Mouse (Mus musculus) CD4-positive, CD25-positive, alpha-beta regulatory T cell, adult 2 months (primary cell): Measurements from ENCODE around the gene Rps6ka1.
"Not testable (repeated sequence)": the region's sequence is repeated elsewhere in the genome, so short reads cannot be mapped to it uniquely, and the experiment has no call there.

Experiments used
- DNase-seq: peaks from one replicate; pipeline ENCODE4 v3.0.0-alpha.2; 2012; ENCODE audit warnings: low read depth, low spot score

Rps6ka1 gene

GRCm38 (mm10) chr4:133887672-133888453 lies at the start of gene Rps6ka1:
TSS of gene Rps6ka1 (minus strand) at chr4:133887797.
- DNase-seq = peak; percentile 82

- no peak for DNase-seq
Measured at GRCm38 (mm10) chr4:133931785-133932184, 44.2 kb upstream of the Rps6ka1 start.

GRCm38 (mm10) chr4:133931349-133931748 lies 43.8 kb upstream of the Rps6ka1 start:
- DNase-seq = peak; percentile 47

- no peak for DNase-seq
Measured at GRCm38 (mm10) chr4:133929278-133929670, 41.7 kb upstream of the Rps6ka1 start.

- DNase-seq = peak; percentile 19
Measured at GRCm38 (mm10) chr4:133928576-133929277, 41.1 kb upstream of the Rps6ka1 start.

GRCm38 (mm10) chr4:133925204-133925603 lies 37.6 kb upstream of the Rps6ka1 start:
- no peak for DNase-seq

- no peak for DNase-seq
Measured at GRCm38 (mm10) chr4:133923743-133924142, 36.1 kb upstream of the Rps6ka1 start.

- not testable (repeated sequence) for DNase-seq
Measured at GRCm38 (mm10) chr4:133918093-133918825, 30.7 kb upstream of the Rps6ka1 start.

- no peak for DNase-seq
Measured at GRCm38 (mm10) chr4:133911983-133912382, 24.4 kb upstream of the Rps6ka1 start.

GRCm38 (mm10) chr4:133910236-133911211 lies 22.9 kb upstream of the Rps6ka1 start:
- DNase-seq = peak; percentile 96

GRCm38 (mm10) chr4:133908051-133908450 lies 20.5 kb upstream of the Rps6ka1 start:
- no peak for DNase-seq

- peak; percentile 34 for DNase-seq
Measured at GRCm38 (mm10) chr4:133907086-133907485, 19.5 kb upstream of the Rps6ka1 start.

- not testable (repeated sequence) for DNase-seq
Measured at GRCm38 (mm10) chr4:133906336-133906735, 18.7 kb upstream of the Rps6ka1 start.

GRCm38 (mm10) chr4:133905167-133905566 lies 17.6 kb upstream of the Rps6ka1 start:
- DNase-seq = no peak

- no peak for DNase-seq
Measured at GRCm38 (mm10) chr4:133904326-133904725, 16.7 kb upstream of the Rps6ka1 start.

- peak; percentile 53 for DNase-seq
Measured at GRCm38 (mm10) chr4:133903372-133903771, 15.8 kb upstream of the Rps6ka1 start.

- peak; percentile 53 for DNase-seq
Measured at GRCm38 (mm10) chr4:133902510-133902909, 14.9 kb upstream of the Rps6ka1 start.

GRCm38 (mm10) chr4:133900887-133901286 lies 13.3 kb upstream of the Rps6ka1 start:
- DNase-seq = no peak

GRCm38 (mm10) chr4:133900352-133900751 lies 12.8 kb upstream of the Rps6ka1 start:
- no peak for DNase-seq

- DNase-seq = no peak
Measured at GRCm38 (mm10) chr4:133899241-133899800, 11.7 kb upstream of the Rps6ka1 start.

- DNase-seq = no peak
Measured at GRCm38 (mm10) chr4:133898151-133898550, 10.6 kb upstream of the Rps6ka1 start.
